Mouse (Mus musculus) CD4-positive, CD25-positive, alpha-beta regulatory T cell, adult 4 months (primary cell): ENCODE data around the gene Tmem178. TPM values are rescaled to one million over a fixed set of nuclear protein-coding genes. Genes with fewer than 3 reads are reported as not detected.
"Not testable (repeated sequence)": the region's sequence is repeated elsewhere in the genome, so short reads cannot be mapped to it uniquely, and the experiment has no call there.

ENCODE experiments used
- ATAC-seq: one replicate; pipeline ENCODE4 v1.8.0; 2017
- polyA plus RNA-seq, 2 experiments: library from polyadenylated mRNA; unstranded; fragments of 100-300 nt; shearing (Covaris generic); gene quantifications; one replicate each; pipeline ENCODE4 v1.2.1; 2017

Tmem178 gene
- not detected for polyA plus RNA-seq

DNA sequence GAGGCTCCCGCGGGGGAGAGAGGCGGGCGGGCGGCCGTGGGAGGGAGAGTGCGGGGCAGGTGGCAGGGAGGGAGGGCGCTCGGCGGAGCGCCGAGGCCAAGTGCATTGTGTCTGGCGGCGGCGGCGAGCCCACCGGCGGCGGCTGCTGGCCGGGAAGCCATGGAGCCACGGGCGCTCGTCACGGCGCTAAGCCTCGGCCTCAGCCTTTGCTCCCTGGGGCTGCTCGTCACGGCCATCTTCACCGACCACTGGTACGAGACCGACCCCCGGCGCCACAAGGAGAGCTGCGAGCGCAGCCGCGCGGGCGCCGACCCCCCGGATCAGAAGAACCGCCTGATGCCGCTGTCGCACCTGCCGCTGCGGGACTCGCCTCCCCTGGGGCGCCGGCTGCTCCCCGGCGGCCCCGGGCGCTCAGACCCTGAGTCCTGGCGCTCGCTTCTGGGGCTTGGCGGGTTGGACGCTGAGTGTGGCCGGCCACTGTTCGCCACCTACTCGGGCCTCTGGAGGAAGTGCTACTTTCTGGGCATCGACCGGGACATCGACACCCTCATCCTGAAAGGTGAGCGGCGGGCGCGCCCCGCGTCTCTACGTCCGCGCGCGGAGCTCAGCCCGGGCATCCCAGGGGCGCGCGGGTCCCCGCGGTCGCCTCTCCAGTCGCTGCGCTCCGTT is at the start of gene Tmem178:
Tmem178 (plus strand) TSS at position 103 of the 669 bp plus-strand sequence.
- no peak for ATAC-seq

DNA sequence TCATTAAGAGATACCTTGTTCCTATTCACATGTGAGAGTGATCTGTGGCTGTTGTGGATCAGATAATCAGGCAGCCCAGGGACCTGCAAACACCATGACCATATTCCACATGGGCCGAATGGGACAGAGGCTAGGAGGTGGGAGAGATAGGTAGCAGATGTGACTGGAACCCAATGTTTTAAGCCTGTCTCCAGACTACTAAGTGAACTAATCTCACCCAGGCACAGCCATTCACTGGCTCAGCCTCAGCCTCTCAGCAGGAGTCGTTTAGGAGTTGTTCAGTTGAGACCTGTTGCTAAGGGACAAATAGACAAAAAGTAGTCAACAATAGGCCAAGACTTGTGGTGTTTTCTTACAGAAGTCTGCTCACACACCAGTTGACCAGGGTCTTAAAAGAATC is 48.0 kb upstream of the Tmem178 start:
- no peak for ATAC-seq

DNA sequence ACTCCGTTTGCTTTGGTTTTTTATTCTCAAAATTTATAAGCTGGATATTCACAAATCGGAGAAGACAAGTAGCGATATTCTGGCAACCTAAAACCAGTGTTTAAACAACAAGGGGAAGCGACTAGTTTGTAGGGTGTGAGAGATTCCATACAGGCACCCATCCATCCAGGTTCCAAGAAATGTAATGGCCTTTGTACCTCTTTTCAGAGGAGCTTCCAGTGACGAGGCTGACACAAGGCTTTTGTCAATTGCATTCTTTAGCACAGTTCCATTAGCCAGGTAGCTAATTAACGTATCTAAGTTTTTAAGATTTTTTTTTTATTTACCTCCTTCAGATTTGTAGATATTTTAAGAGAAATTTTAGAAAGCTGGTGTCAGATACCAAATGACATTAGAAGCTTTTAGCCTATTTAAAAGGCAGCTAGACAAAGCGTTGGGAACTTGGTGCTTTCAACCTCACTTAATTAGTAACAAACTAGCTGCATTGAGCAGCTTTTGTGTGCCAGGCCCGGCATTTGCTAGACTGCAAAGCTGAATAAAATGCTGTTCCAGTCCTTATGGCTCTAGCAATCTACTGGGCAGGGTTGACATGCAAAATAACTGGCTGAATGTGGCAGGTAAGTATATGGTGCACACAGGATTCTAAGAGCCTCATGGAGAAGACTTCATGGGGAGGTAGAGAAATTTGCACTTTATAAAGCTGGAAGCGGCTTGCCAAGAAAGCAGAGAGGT is 46.6 kb upstream of the Tmem178 start:
- no peak for ATAC-seq

DNA sequence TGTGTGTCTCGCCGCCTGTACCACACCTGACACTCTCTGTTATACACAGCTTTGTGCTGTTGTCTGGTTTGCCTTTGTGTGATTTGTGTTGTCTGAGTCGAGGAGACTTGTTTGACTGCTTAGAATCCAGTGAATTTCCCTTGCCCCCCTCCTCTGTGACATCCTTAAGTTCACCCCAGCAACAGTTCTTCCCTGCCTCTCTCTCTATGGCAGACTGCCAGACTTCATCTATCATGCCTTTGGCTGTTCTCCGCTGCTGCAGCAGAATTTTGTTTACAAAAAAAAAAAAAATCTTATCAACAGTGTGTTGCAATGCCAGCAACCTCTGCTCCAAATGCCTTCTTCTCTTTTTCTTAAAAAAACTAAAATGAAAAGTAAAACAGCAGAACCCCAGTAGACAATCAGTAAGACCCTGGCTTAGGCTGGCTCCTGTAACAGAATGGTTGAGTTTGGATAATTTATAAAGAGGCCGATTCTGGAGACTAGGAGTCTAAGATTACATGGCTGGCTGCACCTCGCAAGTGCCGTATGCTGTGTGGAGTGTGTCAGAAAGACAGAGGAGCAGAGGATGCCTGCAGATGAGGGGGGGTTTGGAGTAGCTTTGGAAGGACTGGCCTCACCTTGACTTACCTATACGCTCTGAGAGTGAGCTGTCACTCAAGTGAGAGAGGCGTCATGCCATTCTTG is 44.8 kb upstream of the Tmem178 start:
- no peak for ATAC-seq

DNA sequence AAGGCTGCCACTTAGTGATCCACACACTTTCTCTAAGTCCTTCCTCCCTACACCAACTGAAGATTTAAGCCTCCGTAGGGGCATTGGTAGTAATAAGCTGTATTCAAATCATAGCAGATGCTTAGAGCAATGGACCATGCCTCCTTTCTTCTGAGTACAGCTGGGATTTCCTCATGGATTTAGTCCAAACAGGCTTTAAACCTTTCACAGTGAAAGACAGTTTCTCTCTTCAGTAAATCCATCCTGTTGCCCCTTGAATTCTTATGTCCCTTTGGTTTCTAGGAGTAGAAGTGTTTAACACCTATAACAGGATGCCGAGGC is 44.3 kb upstream of the Tmem178 start:
- no peak for ATAC-seq

DNA sequence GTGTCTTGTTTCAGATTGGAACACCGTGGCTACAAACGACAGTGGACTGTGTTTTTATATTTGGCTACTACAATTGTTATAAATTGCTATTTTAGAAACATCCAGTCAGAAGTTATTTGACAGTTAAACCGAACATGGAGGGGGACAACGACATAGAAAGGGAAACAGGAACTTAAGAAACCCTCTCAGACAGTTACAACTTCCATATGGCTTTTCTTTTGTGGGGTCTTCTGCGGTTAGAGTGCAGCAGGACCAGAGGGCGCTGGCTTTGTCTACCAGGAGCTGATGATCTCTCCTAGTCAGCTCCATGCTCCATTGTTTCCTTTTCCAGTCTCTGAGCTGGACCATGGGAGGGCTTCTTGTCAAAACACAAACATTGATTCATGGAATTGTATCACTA is 42.5 kb upstream of the Tmem178 start:
- no peak for ATAC-seq

DNA sequence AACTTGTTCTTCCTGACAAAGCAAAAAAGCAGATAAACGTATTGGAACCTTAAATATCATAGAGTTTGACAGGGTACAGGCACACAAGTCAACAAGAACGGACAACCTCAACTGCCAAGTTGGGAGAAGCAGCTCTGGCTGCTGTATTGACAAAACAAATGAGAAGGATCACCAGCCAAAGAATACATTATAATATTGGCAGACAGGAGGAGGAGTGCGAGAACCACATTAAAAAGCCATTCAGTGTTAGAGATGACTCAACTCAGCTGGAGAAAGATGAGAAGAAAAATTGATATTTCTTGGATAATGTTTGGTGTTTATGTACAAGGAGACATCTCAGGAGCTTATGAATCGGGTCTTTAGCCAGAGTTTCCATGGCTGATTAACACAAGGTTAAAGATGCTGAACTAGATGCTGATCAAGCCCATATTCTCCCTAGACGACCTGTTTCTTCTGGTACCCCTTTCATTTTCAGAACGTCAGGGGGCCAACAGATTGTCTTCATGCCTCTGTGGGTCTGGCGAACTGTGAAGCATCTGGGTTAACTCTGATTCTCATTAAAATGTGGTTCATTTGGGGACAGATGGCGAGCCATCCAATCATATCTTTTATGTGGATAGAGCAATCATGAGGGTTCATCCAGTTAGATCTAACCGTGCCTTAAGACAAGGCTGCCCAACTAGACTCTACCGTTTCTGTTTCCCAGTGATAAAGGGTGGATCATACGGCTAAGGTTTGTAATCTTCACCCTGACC is 41.1 kb upstream of the Tmem178 start:
- no peak for ATAC-seq

DNA sequence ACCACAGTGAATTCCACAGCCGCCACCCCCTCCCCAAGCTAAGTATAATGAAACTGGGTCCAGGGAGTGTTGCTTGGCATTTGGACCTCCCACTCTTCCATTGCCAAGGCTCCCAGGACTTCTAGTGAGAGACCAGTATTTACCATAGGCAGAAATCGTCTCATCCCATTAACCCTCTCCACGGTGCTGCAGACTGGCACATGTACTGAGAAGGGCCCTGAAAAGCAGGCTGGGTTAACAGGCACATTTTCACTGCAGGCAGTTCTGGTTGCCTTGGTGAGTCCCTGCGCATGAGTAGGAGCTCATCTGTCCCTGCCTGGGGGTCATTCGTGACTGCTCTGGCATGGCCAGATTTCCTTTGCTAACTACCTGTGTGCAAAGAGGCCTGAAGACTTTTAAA is 40.4 kb upstream of the Tmem178 start:
- no peak for ATAC-seq

DNA sequence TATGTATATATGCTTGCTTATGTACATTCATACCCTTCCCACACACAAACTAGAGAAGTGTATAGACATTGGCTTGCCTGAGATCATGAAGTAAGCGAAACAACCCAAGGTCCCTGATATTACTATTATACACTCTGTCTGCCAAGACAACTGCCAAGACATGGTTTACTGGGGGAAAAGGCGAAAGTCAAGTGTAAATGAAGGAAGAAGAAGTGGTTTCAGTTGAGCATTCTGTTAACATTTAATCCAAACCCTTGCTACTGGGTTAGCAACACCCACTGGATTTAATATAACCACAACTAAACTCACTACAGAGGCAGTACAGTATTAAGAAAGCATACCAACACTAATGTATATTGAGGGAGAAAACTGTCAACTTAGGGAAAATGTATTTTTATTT is 28.8 kb upstream of the Tmem178 start:
- no peak for ATAC-seq

DNA sequence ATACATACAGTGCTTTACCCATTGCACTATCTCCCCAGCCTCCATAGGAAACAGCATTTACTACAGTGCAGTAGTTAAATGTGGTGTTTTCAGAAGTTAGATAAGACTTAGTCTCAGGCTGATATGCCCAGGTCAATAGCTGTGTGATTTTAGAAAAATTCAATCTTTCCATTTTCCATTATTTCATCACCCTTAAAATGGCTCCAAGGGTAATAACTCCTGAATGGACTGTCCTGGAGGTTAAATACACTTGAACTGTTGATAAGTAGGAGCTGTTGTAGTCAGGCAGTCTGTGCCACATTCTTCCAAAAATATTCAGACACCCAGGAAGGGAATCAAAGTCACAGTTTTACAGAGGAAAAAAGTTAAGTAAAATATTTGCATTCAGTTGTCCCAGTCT is 25.2 kb upstream of the Tmem178 start:
- no peak for ATAC-seq

DNA sequence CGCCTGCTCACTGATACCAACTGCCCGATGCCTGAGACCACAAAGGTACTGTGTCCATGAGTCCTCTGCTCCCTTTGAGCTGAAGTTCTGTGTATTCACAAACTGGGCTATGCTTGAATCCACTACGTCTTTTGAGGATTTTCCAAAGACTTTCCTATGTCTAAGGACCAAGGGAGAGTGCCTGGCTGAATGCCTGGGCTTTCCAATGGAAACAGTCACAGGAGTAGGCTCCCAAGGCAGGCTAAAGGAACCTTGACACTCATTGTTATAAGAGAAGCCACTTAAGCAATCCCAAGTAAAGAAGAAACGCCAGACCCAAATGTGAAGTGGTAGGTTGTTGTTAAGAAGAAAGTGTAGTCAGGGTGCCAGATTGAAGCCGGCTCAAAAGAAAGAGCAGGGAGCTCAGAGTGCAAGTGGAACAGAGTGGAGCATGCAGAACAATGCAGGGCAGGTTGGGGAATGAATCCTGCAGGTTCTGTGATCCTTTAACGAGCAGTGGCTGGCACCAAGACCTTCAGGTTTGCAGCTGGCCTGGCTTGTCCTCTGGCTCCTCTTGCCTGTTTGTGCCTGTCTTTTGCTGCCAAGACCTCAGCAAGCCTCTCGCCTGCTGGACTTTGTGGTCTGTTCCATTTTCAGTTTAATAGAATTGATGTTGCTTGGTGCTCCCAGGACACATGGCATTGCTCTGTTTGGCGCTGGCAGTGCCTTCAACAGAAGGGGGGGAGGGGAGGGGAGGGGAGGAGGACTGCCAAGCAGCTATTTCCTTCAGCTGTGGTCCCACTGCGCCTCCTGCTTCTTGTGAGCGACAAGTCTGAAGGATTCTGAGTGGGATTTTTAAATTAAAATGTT is 22.9 kb upstream of the Tmem178 start:
- no peak for ATAC-seq

DNA sequence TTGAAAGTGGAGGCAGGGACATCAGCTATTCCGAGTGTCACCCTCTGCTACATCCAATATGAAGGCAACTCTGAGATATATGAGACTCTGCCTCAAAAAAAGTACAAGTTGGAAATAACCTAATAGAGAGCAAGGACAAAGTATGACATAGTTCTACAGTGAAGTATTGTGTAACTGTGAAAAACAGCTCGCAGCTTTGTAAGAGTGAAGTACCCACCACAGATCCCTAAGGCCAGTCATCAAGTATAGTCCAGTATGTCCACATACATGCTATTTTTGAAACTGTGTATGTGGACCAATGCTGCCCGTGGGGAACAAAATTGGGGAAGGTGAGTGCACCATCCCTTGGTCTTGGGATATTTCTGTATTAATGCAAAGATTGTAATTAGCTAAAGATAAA is 18.9 kb upstream of the Tmem178 start:
- no peak for ATAC-seq

DNA sequence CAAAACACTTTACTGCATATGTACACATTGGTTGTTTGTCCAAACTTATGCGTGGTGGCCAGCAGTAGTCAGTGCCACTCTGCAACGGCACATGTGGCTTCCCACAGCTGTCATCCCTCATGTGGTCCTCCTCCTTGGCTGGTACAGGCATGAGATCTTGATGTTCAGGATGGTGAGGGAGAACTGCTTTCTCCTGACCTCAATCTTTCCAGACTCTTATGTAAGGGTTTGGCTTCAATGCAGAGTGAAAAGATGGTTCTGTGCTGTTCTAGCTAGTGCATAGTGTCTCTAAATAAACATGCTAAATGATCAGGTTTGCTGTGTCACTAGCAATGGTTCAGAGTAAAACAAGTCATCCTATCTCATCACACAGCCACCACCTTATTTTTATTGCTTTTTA is 17.3 kb upstream of the Tmem178 start:
- ATAC-seq, result no peak

DNA sequence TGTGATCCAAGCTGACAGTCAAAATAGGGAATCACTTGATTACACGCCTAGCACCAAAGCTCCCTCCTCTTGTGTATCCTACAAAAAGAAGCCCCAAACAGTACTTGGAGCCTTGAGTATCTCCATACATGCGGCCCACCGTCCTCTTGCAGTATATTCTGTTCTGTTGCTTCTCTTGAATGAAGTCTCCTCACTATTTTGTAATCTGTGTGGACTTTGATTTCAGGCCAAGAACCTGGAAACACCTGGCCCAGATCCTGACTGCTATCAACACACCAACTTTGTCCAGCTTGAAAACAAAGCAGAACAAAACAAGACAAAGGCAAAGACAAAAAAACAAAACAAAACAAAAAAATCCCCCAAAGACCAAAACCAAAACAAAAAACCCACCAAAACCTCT is 11.7 kb upstream of the Tmem178 start:
- ATAC-seq, result no peak

DNA sequence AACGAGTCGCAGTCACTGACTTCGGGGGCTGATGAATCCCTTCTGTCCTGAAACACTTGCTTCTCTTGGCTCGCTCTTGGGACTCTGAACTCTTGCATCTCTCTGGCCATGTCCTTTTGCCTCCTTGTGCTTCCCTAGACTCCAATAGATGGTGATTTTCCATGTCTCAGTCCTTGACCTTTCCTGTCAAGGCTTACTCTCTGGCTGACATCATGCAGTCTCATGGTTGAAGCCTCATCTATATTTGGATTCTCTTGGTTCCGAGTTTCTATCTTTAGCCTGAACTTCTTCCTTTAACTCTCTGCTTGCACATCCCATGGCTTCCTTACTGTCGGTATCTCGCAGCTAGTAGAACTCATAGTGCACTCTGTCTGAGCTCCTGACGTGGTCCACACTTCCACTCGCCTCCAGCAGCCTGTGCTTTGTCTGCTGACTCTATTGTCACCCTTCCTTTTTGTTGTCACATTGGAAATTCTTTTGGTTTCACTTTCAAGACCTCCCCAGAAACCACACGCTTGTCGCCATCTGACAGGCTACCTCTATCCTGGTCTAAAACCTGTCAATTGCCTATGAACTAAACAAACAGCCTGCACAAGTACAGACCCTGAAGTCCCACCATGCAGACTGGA is 10.9 kb upstream of the Tmem178 start:
- ATAC-seq, result peak; percentile 86

DNA sequence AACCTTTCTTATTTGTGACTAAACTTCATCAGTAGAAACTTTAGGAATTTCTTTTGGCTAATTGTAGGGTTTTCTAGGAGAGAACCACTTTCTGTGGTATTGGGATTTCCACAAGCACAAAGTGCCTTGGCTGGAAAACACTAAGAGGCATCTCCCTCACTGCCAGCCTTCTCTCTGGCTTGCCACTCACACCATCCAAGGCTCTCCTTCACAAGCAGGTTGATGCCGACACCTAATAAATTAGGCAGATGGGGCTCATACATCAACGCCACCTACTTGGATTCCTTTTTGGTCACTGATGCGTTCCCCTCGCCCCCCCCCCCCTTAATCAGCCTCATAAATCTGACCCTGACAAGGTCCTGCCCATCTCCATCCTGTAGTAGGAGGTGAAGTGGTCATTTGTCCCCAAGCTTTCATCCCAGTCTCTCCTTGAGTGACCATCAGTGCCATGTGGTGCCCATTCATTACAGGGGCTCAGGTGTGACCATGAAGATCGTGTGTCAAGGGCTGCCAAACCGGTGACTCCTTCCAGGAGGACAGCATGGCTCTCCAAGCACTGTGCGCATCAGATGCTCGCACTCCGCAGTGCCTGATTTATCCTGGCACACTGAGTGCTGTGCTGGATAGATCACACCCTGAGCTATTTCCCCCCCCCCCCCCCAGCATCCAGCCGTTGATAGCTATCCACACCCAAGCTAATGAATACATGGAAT is 8.5 kb upstream of the Tmem178 start:
- no peak for ATAC-seq

DNA sequence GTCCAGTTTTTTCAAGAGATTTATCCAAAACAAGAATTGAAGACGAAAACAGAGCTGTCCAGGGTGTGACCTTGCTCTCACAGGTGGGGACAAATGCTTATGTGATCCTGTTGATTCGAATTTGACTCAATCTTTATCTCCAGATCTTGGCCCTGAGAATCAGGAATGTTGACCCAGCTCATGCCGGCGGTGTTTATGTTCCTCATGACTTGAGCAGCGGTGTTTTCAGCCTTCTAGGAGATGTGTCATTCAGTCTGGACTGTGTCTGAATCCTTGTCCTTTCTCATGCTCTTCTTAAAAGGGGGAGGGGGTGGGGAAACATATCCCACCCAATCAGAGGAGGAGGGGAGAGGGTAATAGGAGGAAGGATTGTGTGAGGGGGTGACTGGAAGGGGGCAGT is 7.9 kb upstream of the Tmem178 start:
- ATAC-seq, result no peak

DNA sequence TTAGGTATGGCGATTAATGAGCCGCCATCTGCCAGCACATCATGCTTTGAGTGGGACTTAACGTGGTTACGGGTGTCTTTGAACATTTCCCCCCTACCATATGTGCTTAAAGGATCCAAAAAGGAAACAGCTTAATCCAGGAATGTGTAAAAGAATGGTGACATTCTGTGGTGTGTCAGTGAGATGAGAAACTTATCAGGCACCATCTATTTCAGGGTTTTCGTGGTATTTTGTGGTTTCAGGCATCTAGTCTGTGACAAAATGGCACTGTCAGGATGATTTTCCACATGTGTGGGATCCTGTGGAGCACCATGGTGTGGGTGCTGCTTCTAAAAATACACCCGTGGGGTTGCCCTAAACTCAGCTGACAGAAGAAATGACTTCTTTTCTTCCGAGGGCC is 4.6 kb upstream of the Tmem178 start:
- ATAC-seq, result no peak

DNA sequence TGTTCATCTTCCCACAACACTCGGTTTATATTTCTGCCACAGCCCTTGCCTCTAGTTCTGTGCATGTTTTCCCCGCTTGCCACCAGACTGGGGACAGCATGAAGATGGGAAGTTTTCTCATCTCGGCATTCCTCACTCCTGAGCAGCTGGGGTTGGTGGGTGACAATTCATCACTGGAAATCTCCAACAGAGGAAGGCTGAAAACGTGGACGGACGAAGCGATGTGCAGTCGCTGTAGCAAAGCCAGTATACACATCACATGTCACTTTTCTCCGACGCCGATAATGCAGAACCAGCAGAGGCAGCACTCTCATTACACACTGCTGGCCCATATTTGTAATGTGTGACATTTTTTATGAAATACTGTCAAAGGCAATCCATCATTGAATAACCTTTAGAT is 2.6 kb upstream of the Tmem178 start:
- ATAC-seq, result no peak

DNA sequence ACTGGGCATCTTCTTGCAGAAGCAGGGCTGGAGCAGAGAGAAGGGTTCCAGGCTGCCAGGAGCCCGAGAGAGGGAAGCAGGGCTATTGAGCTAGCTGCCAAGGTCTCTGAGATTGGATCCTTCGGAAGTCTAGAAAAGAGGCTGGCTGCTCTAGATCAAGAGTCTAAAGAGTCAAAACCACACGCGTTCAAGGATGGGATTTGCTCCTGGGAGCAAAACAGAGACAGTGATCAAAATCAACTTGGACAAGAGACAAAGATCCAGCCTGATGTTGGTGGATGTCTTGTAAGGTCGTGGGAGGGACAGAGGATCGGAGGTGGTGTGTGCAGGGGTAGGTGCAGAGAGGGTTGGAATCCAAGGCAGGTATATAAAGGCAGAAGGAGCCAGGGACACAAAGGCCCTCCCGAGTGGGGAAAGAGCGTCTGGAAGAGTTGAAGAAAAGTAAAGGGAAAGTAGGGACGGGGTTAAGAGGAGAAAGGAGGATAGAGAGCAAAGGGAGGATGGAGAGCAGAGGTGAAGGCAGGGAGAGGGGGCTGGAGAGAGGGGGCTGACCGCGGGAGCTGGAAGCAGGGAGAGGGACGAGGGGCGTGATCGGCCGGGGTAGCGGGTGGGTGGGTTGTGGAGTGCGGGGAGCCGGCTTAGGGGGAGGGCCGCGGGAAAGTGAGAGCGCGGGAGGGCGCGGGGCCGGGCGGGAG is 450 bp upstream of the Tmem178 start:
- ATAC-seq, result no peak

DNA sequence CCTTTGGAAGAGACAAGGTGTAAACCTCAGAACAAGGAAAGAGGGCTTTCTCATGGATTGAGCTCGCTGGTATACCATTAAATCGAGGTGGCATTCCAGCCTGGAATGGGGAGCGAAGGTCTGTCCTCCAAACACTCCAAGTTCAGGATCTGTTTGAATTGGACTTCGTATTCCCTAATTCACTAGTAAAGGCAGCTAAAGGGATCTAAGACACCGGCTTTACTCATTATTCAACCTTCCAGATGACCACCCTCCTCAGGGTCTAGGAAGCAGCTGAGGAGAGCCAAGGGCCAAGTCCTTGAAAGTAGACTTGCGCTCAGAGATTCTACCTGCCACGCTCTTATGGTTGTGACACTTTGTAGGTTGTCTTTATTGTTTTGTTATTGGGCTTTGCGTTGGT is 1.1 kb downstream of the Tmem178 start:
- not testable (repeated sequence) for ATAC-seq
